Mouse (Mus musculus) limb, embryonic 11.5 days (tissue): ENCODE results near the gene Gpkow. TPM values are rescaled to one million over a fixed set of nuclear protein-coding genes. Genes with fewer than 3 reads are reported as not detected.

ENCODE experiments used
- ATAC-seq: fragments of 200-750 bp; cut with Nextera tagmentation; 2 replicates; pipeline ENCODE4 v1.8.0; 2017; ENCODE audit warnings: low read depth; ENCODE audit not compliant: insufficient number of reproducible peaks, low FRiP score, low TSS enrichment
- DNase-seq: peaks from one replicate; pipeline ENCODE4 v3.0.0-alpha.2; 2015; ENCODE audit warnings: low spot score
- H3K27ac ChIP-seq: fragments of 300-500 bp; sonication (generic); replicated peaks from 2 replicates; pipeline ENCODE4 v1.5.1; 2014; ENCODE audit warnings: low read depth, mild to moderate bottlenecking, low read length
- H3K27me3 ChIP-seq: fragments of 300-500 bp; sonication (generic); 2 replicates; pipeline ENCODE4 v1.6.1; 2014; ENCODE audit warnings: mild to moderate bottlenecking, low read length, mixed read lengths; ENCODE audit not compliant: control insufficient read depth, insufficient read depth
- H3K36me3 ChIP-seq: fragments of 300-500 bp; sonication (generic); 2 replicates; pipeline ENCODE4 v1.6.1; 2014; ENCODE audit warnings: mild to moderate bottlenecking, low read length, moderate library complexity, mixed read lengths; ENCODE audit not compliant: control insufficient read depth, insufficient read depth
- H3K4me1 ChIP-seq: fragments of 300-500 bp; sonication (generic); 2 replicates; pipeline ENCODE4 v1.6.1; 2014; ENCODE audit warnings: low read length, mixed read lengths; ENCODE audit not compliant: control insufficient read depth, insufficient read depth
- H3K4me2 ChIP-seq: fragments of 300-500 bp; sonication (generic); 2 replicates; pipeline ENCODE4 v1.6.1; 2014; ENCODE audit warnings: low read depth, mild to moderate bottlenecking, moderate library complexity; ENCODE audit not compliant: severe bottlenecking
- H3K4me3 ChIP-seq: fragments of 300-500 bp; sonication (generic); 2 replicates; pipeline ENCODE4 v1.5.1; 2014; ENCODE audit warnings: low read depth, low read length
- H3K9ac ChIP-seq: fragments of 300-500 bp; sonication (generic); 2 replicates; pipeline ENCODE4 v1.6.1; 2014; ENCODE audit warnings: mild to moderate bottlenecking, low read length
- H3K9me3 ChIP-seq: fragments of 300-500 bp; sonication (generic); 2 replicates; pipeline ENCODE4 v1.6.1; 2016; ENCODE audit warnings: low read length; ENCODE audit not compliant: control insufficient read depth
- WGBS: fragments of 180-500 bp; shearing (Covaris S2); extraction: QIAGEN DNeasy Blood & Tissue Kit; methylation state at CpG from one replicate; pipeline ENCODE4 v1.1.7; 2014; 5-methylcytosine and 5-hydroxymethylcytosine counted together
- polyA plus RNA-seq: library from polyadenylated mRNA; unstranded; fragments of >200 nt; fragmentation: Nextera tagmentation; extraction: Ambion mirVana; gene quantifications from 2 replicates; pipeline ENCODE4 v1.2.1, GENCODE M21; 2014

Gene Gpkow
- polyA plus RNA-seq, 1 experiment from 2014 or later, result 40.9 TPM

DNA sequence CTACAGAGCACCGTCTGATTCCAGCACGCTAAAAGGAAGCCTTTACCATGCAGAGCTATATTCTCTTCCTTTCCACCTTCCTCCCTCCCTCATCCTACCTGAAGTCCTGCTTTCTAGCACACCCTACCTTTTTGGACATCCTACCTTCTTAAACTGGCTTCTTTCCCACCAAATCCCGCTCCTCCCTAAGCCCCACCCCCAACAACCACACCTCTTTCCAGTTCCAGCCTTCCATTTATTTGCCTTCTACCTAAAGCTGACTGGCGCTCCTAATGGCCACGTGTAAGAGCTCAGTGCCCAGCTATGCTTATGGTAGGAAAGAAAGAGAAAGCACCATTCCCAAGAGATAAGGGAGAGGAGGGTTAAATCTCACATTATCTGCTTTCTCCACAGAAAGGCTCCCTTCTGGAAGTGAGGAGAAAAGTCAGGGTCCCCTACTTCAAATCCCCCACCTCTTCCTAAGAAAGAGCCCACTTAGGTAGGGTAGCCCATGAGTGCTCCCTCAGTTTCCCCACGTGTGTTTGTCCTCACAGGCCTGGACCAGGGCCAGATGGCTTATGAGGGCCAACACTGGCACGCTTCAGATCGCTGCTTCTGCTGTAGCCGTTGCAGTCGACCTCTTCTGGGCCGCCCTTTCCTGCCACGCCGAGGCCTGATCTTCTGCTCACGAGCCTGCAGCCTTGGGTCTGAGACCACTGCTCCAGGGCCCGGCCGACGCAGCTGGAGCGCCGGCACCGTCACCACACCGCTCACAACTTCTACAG is 31.0 kb upstream of the Gpkow start:
- Histone ChIP-seq H3K27me3 (no peaks in the 10 kb centered on the region), H3K36me3 (no peaks in the 10 kb centered on the region), H3K4me1 (no peaks in the 10 kb centered on the region), H3K4me2 (no peak overlapping the region), H3K27ac (no peak overlapping the region), H3K4me3 (no peak overlapping the region), H3K9ac (no peak overlapping the region), H3K9me3 (no peaks in the 10 kb centered on the region)
- DNase-seq, result no peak
- no peak for ATAC-seq
- 77% methylated on average over 21 of the region's 21 CpGs for WGBS

DNA sequence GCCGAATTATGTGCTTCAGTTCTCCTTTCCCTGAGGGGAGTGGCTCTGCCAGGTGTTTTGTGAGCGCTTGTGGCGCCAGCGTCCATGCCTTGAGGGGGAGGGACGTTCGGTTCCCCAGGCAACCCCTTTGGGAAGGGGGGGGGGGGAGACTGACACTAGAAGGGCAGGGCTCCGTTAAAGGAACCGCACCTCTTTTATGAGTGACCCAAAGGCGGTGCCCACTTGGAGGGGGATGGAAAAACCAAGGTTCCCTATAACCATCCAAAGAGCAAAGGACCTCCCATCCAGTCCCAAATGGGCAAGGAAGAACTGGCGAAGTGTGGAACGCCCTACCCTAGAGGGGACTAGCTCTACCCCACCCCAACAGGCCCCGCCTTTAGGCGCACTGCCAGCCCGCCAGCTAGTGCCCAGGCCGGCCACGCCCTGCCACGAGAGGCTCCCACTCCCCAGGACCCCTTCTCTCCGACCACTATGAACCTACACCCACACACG is 26.5 kb upstream of the Gpkow start:
- Histone ChIP-seq H3K4me1 (no peaks in the 10 kb centered on the region), H3K27me3 (no peaks in the 10 kb centered on the region), H3K4me3 (peak overlapping the region; percentile 42), H3K4me2 (peak overlapping the region; percentile 56), H3K9ac (peak overlapping the region; percentile 28), H3K27ac (no peak overlapping the region), H3K9me3 (no peaks in the 10 kb centered on the region; the same call in 1 of the 2 replicates), H3K36me3 (no peaks in the 10 kb centered on the region)
- 18% methylated on average over 14 of the region's 19 CpGs for WGBS
- ATAC-seq, result peak; percentile 71
- peak; percentile 59 for DNase-seq

- Histone ChIP-seq H3K4me1 (no peaks in the 10 kb centered on the region), H3K9me3 (no peaks in the 10 kb centered on the region; the same call in 1 of the 2 replicates), H3K27me3 (no peaks in the 10 kb centered on the region), H3K4me3 (peak within 1 kb of the TSS; percentile 42), H3K27ac (no peak within 1 kb of the TSS), H3K9ac (peak within 1 kb of the TSS; percentile 28), H3K4me2 (peak within 1 kb of the TSS; percentile 56), H3K36me3 (no peaks in the 10 kb centered on the region)
- ATAC-seq (peak; percentile 15; the same call in 1 of the 2 replicates), DNase-seq (peak; percentile 48)
- 19% methylated on average over 25 of the region's 36 CpGs for WGBS
These were observed 25.9 kb upstream of the Gpkow start, which contains the start of gene Plp2 for GRCm38 (mm10) chrX:7670921-7671623. Gene Plp2, minus strand, starts transcription at chrX:7671390.

GRCm38 (mm10) chrX:7672739-7673138 is 24.2 kb upstream of the Gpkow start:
- DNase-seq (no peak), ATAC-seq (no peak)
- Histone ChIP-seq H3K9me3 (no peaks in the 10 kb centered on the region; the same call in 1 of the 2 replicates), H3K27me3 (no peaks in the 10 kb centered on the region), H3K36me3 (no peaks in the 10 kb centered on the region), H3K9ac (no peak overlapping the region), H3K4me3 (no peak overlapping the region), H3K27ac (no peak overlapping the region), H3K4me1 (no peaks in the 10 kb centered on the region), H3K4me2 (no peak overlapping the region)
- 31% methylated on average over 6 of the region's 6 CpGs for WGBS

DNA sequence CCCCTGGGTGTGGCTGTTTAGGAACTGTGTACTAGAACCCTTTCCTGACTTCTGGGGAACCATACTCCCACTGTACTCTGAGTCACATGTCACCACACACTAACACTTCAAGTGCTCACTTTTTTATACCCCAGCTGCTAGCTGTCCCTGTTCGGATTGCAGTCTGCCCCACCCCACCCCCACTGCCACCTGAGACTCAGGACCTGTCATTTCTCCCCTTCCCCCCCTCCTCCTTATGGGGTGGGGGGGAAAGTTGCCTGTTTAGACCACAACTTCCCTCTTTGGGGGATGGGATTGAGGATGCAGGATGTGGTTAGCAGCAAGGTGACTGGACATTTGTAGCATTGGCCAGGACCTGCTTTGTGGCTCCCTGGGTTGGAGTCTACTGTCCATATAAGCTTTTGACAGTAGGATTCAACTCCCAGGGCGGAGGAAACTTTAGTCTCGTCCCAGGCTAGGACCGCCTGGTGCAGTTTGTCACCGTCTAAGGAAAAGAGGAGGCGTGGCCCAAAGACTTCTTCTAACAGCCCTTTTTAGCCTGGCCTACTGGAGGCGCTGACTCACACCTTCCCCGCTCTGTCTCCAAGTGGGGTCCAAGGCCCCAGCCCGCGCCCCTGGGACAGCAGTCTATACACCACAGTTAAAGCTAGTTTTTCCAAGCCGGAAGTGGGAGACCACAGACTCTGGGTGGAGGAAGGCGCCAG is 23.2 kb upstream of the Gpkow start:
- Histone ChIP-seq H3K4me3 (no peak overlapping the region), H3K9ac (no peak overlapping the region), H3K27ac (no peak overlapping the region), H3K9me3 (no peaks in the 10 kb centered on the region; the same call in 1 of the 2 replicates), H3K36me3 (no peaks in the 10 kb centered on the region), H3K27me3 (no peaks in the 10 kb centered on the region), H3K4me2 (no peak overlapping the region), H3K4me1 (no peaks in the 10 kb centered on the region)
- WGBS, result 25% methylated on average over 12 of the region's 12 CpGs
- DNase-seq, result no peak
- ATAC-seq, result no peak

- peak overlapping the region; percentile 38 for H3K4me2 ChIP-seq
- 31% methylated on average over 26 of the region's 28 CpGs for WGBS
- DNase-seq (peak; percentile 44), ATAC-seq (0 out of 2 replicates have a peak, but pooled peaks have one; percentile 41)
- 0 out of 2 replicates have a peak overlapping the region, but pooled peaks have one; percentile 2 for H3K9ac ChIP-seq
- H3K4me1 ChIP-seq, result no peaks in the 10 kb centered on the region
- no peaks in the 10 kb centered on the region; the same call in 1 of the 2 replicates for H3K9me3 ChIP-seq
- no peaks in the 10 kb centered on the region for H3K27me3 ChIP-seq
- no peak overlapping the region for H3K27ac ChIP-seq
- H3K4me3 ChIP-seq, result no peak overlapping the region
- no peaks in the 10 kb centered on the region for H3K36me3 ChIP-seq
These were observed 22.5 kb upstream of the Gpkow start for GRCm38 (mm10) chrX:7674284-7675000.

- no peak for DNase-seq
- 47% methylated on average over 10 of the region's 10 CpGs for WGBS
These were observed 21.9 kb upstream of the Gpkow start for GRCm38 (mm10) chrX:7675001-7675380.

More at GRCm38 (mm10) chrX:7675001-7675380, 21.9 kb upstream of the Gpkow start:
- Histone ChIP-seq H3K27ac (no peak overlapping the region), H3K4me3 (no peak overlapping the region), H3K36me3 (no peaks in the 10 kb centered on the region), H3K9ac (0 out of 2 replicates have a peak overlapping the region, but pooled peaks have one; percentile 2), H3K27me3 (no peaks in the 10 kb centered on the region), H3K4me2 (peak overlapping the region; percentile 38), H3K9me3 (no peaks in the 10 kb centered on the region; the same call in 1 of the 2 replicates), H3K4me1 (no peaks in the 10 kb centered on the region)
- 0 out of 2 replicates have a peak, but pooled peaks have one; percentile 20 for ATAC-seq
